Mouse (Mus musculus) MEL (cell line): ENCODE measurements around the gene Syt2. TPM values are rescaled to one million over a fixed set of nuclear protein-coding genes. Genes with fewer than 3 reads are reported as not detected.

Source experiments
- DNase-seq: peaks from one replicate; pipeline ENCODE4 v3.0.0; 2011; ENCODE audit warnings: low read depth, low spot score
- H3K27ac ChIP-seq: 2 replicates; pipeline ENCODE4 v1.5.1; 2012; ENCODE audit warnings: low read depth, mild to moderate bottlenecking, control low read depth, low read length, moderate library complexity; ENCODE audit not compliant: control insufficient read depth
- H3K27me3 ChIP-seq, 2 experiments: fragments of 150-350 bp in 1 of 2; sonication (generic) in 1 of 2; 2 replicates each; pipeline ENCODE4 v1.6.1; 2012; ENCODE audit warnings: low read length in 2 of 2, mild to moderate bottlenecking in 2 of 2, improper control_type of control experiment in 1 of 2, moderate library complexity in 1 of 2; ENCODE audit not compliant: insufficient read depth in 2 of 2, control insufficient read depth in 1 of 2
- H3K36me3 ChIP-seq, 2 experiments: 2 replicates each; pipeline ENCODE4 v1.6.1; 2012 to 2014; ENCODE audit warnings: low read length in 2 of 2, improper control_type of control experiment in 1 of 2, inconsistent platforms in 1 of 2, mild to moderate bottlenecking in 1 of 2; ENCODE audit not compliant: insufficient read depth in 2 of 2, control insufficient read depth in 1 of 2
- H3K4me1 ChIP-seq, 2 experiments: fragments of 150-350 bp in 1 of 2; sonication (generic) in 1 of 2; 2 replicates each; pipeline ENCODE4 v1.6.1; 2012; ENCODE audit warnings: low read length in 2 of 2, improper control_type of control experiment in 1 of 2, mild to moderate bottlenecking in 1 of 2; ENCODE audit not compliant: insufficient read depth in 2 of 2, control insufficient read depth in 1 of 2
- H3K4me3 ChIP-seq, 2 experiments: fragments of 150-350 bp in 1 of 2; sonication (generic) in 1 of 2; 2 replicates each; pipeline ENCODE4 v1.5.1; 2012; ENCODE audit warnings: low read depth in 2 of 2, low read length in 2 of 2, mild to moderate bottlenecking in 2 of 2, moderate library complexity in 2 of 2, control low read depth in 1 of 2, improper control_type of control experiment in 1 of 2; ENCODE audit not compliant: control insufficient read depth in 1 of 2, insufficient read depth in 1 of 2
- H3K79me2 ChIP-seq: 2 replicates; pipeline ENCODE4 v1.6.1; 2012; ENCODE audit warnings: mild to moderate bottlenecking, low read length, moderate library complexity; ENCODE audit not compliant: control insufficient read depth, poor library complexity, insufficient read depth
- H3K9ac ChIP-seq: 2 replicates; pipeline ENCODE4 v1.6.1; 2012; ENCODE audit warnings: low read depth, mild to moderate bottlenecking, control low read depth, low read length, moderate library complexity; ENCODE audit not compliant: control insufficient read depth, poor library complexity, severe bottlenecking
- H3K9me3 ChIP-seq: fragments of 150-350 bp; sonication (generic); replicated peaks from 2 replicates; pipeline ENCODE4 v1.6.1; 2012; ENCODE audit warnings: mild to moderate bottlenecking, low read length, improper control_type of control experiment, moderate library complexity; ENCODE audit not compliant: insufficient read depth
- CHD2 ChIP-seq: IDR thresholded peaks from 2 replicates; pipeline ENCODE4 v1.6.1; 2011; ENCODE audit warnings: low read length, improper control_type of control experiment
- CTCF ChIP-seq, 3 experiments: IDR thresholded peaks in 2 of 3; conservative IDR thresholded peaks in 1 of 3; 2 replicates each; pipeline ENCODE4 v1.5.1; 2011 to 2012; ENCODE audit warnings: low read length in 3 of 3, low read depth in 2 of 3, mild to moderate bottlenecking in 2 of 3, improper control_type of control experiment in 1 of 3, inconsistent platforms in 1 of 3, mixed read lengths in 1 of 3, moderate library complexity in 1 of 3; ENCODE audit not compliant: control insufficient read depth in 1 of 3, insufficient read depth in 1 of 3, poor library complexity in 1 of 3, severe bottlenecking in 1 of 3
- EP300 ChIP-seq, 2 experiments: IDR thresholded peaks; 2 replicates each; pipeline ENCODE4 v1.6.1; 2011; ENCODE audit warnings: improper control_type of control experiment in 2 of 2, low read length in 2 of 2, low read depth in 1 of 2, mild to moderate bottlenecking in 1 of 2
- GABPA ChIP-seq: IDR thresholded peaks from 2 replicates; pipeline ENCODE4 v1.6.1; 2012; ENCODE audit warnings: low read depth, mild to moderate bottlenecking, inconsistent platforms, low read length, improper control_type of control experiment, moderate library complexity
- MAFK ChIP-seq: IDR thresholded peaks from 2 replicates; pipeline ENCODE4 v1.6.1; 2011; ENCODE audit warnings: low read depth, mild to moderate bottlenecking, low read length, improper control_type of control experiment, borderline replicate concordance
- MEF2A ChIP-seq: IDR thresholded peaks from 2 replicates; pipeline ENCODE4 v1.6.1; 2014; ENCODE audit warnings: low read depth, mild to moderate bottlenecking, inconsistent platforms, low read length, improper control_type of control experiment; ENCODE audit not compliant: poor library complexity, insufficient replicate concordance, severe bottlenecking; ENCODE audit errors: extremely low read depth
- MYC ChIP-seq: IDR thresholded peaks from 2 replicates; pipeline ENCODE4 v1.6.1; 2011; ENCODE audit warnings: low read depth, mild to moderate bottlenecking, low read length, improper control_type of control experiment, moderate library complexity
- NELFE ChIP-seq: IDR thresholded peaks from 2 replicates; pipeline ENCODE4 v1.6.1; 2011; ENCODE audit warnings: low read depth, low read length, improper control_type of control experiment
- NRF1 ChIP-seq: IDR thresholded peaks from 2 replicates; pipeline ENCODE4 v1.6.1; 2014; ENCODE audit warnings: low read depth, mild to moderate bottlenecking, inconsistent platforms, low read length, improper control_type of control experiment, moderate library complexity; ENCODE audit not compliant: poor library complexity, insufficient read depth, severe bottlenecking
- SMC3 ChIP-seq: IDR thresholded peaks from 2 replicates; pipeline ENCODE4 v1.6.1; 2011; ENCODE audit warnings: low read depth, low read length, improper control_type of control experiment
- UBTF ChIP-seq: IDR thresholded peaks from 2 replicates; pipeline ENCODE4 v1.6.1; 2012; ENCODE audit warnings: low read depth, mild to moderate bottlenecking, inconsistent platforms, low read length, improper control_type of control experiment, moderate library complexity, borderline replicate concordance; ENCODE audit not compliant: insufficient read depth
- USF1 ChIP-seq: IDR thresholded peaks from 2 replicates; pipeline ENCODE4 v1.6.1; 2014; ENCODE audit warnings: low read depth, mild to moderate bottlenecking, inconsistent platforms, low read length, improper control_type of control experiment, moderate library complexity
- polyA plus RNA-seq, 2 experiments: library from polyadenylated mRNA; stranded (reverse) in 1 of 2; unstranded in 1 of 2; fragments of >175 nt in 1 of 2; fragments of >200 nt in 1 of 2; gene quantifications; 2 replicates each; pipeline versions ENCODE4 v1.2.1 to v1.2.4; 2012; ENCODE audit warnings: low replicate concordance in 2 of 2, low read depth in 1 of 2; ENCODE audit not compliant: insufficient read length in 2 of 2, insufficient read depth in 1 of 2, missing spikeins in 1 of 2
- total RNA-seq: library from RNA; depleted of rRNA; stranded (reverse); fragments of 300-350 nt; gene quantifications from 2 replicates; pipeline ENCODE4 v1.2.3, GENCODE M21; 2012

Syt2 gene
- total and polyA plus RNA-seq, 3 experiments = 0.31 TPM; not detected in 2

GRCm38 (mm10) chr1:134774728-134775287, 128.3 kb downstream of the Syt2 start:
- Histone ChIP-seq H3K9ac (no peak overlapping the region), H3K9me3 (no peaks in the 10 kb centered on the region), H3K27me3 (no peaks in the 10 kb centered on the region), H3K4me1 (peaks cover 0 to 7% of the 10 kb centered on the region in 2 experiments; a peak in 2 of 4 replicates), H3K36me3 (no peaks in the 10 kb centered on the region; a peak in 1 of 4 replicates), H3K79me2 (no peaks in the 10 kb centered on the region), H3K27ac (no peak overlapping the region), H3K4me3 (no peak overlapping the region)
- no peak for TF ChIP-seq UBTF
- TF ChIP-seq NRF1 = no peak
- no peak for TF ChIP-seq NELFE
- no peak for TF ChIP-seq USF1
- TF ChIP-seq CHD2 = no peak
- no peak for TF ChIP-seq EP300 (IDR thresholded peaks at IDR 0.05; ENCODE audit: low read depth in 1 of 2, low read length in 2 of 2)
- TF ChIP-seq MAFK = no peak
- no peak for TF ChIP-seq MYC
- TF ChIP-seq MEF2A = no peak
- no peak for TF ChIP-seq CTCF (IDR thresholded peaks at IDR 0.05 in 2 of 3, conservative IDR thresholded peaks at IDR 0.05 in 1 of 3; ENCODE audit: control insufficient read depth in 1 of 3, insufficient read depth in 1 of 3, low read depth in 2 of 3, low read length in 3 of 3, poor library complexity in 1 of 3, severe bottlenecking in 1 of 3)
- TF ChIP-seq GABPA = no peak
- TF ChIP-seq SMC3 = no peak
- no peak for DNase-seq

GRCm38 (mm10) chr1:134775631-134776030, 129.2 kb downstream of the Syt2 start:
- Histone ChIP-seq H3K4me3 (no peak overlapping the region), H3K79me2 (no peaks in the 10 kb centered on the region), H3K9ac (no peak overlapping the region), H3K36me3 (no peaks in the 10 kb centered on the region; a peak in 1 of 4 replicates), H3K27ac (no peak overlapping the region), H3K4me1 (peaks cover 0 to 7% of the 10 kb centered on the region in 2 experiments; a peak in 2 of 4 replicates), H3K9me3 (no peaks in the 10 kb centered on the region), H3K27me3 (no peaks in the 10 kb centered on the region)
- TF ChIP-seq EP300 (IDR thresholded peaks at IDR 0.05; ENCODE audit: low read depth in 1 of 2, low read length in 2 of 2) (no peak), MEF2A (no peak)
- DNase-seq = no peak
